Mouse (Mus musculus) cortical plate, adult 2 months (tissue): Measurements from ENCODE around the gene Cuedc1.

Experiments used
- CTCF ChIP-seq: fragments of 200-500 bp; IDR thresholded peaks from 2 replicates; pipeline ENCODE4 v1.5.1; 2011; ENCODE audit warnings: mild to moderate bottlenecking, control low read depth, low read length; ENCODE audit not compliant: insufficient read depth; ENCODE audit errors: extremely low read depth
- POLR2A ChIP-seq: fragments of 200-500 bp; IDR thresholded peaks from 2 replicates; pipeline ENCODE4 v1.6.1; 2011; ENCODE audit warnings: mild to moderate bottlenecking, low read length, control low read depth; ENCODE audit not compliant: insufficient read depth; ENCODE audit errors: extremely low read depth

GRCm38 (mm10) chr11:88170606-88171005 lies 72.7 kb downstream of the Cuedc1 start:
- TF ChIP-seq CTCF, result no peak
- TF ChIP-seq POLR2A, result no peak
